Mouse (Mus musculus): ENCODE measurements around the gene Abr. TPM values are rescaled to one million over a fixed set of nuclear protein-coding genes. Genes with fewer than 3 reads are reported as not detected.

Abr gene
- polyA plus RNA-seq, 1 experiment from 2014 or later: 98.3 TPM

- Histone ChIP-seq H3K4me1 (replicated peaks) (peaks cover 41% of the 10 kb centered on the region), H3K36me3 (no peaks in the 10 kb centered on the region), H3K9me3 (no peaks in the 10 kb centered on the region), H3K4me3 (no peak overlapping the region), H3K4me2 (no peak overlapping the region), H3K9ac (no peak overlapping the region), H3K27me3 (peaks cover 26% of the 10 kb centered on the region), H3K27ac (no peak overlapping the region)
- ATAC-seq (ENCODE audit: low FRiP score): no peak
- WGBS: 92% methylated on average over 6 of the region's 6 CpGs
These were observed 4.0 kb downstream of the Abr start for GRCm38 (mm10) chr11:76618134-76618533.

- Histone ChIP-seq H3K9me3 (no peaks in the 10 kb centered on the region), H3K27ac (no peak overlapping the region), H3K4me1 (replicated peaks) (peaks cover 18% of the 10 kb centered on the region), H3K27me3 (no peaks in the 10 kb centered on the region), H3K4me2 (no peak overlapping the region), H3K9ac (no peak overlapping the region), H3K36me3 (no peaks in the 10 kb centered on the region), H3K4me3 (no peak overlapping the region)
- WGBS: 46% methylated on average over 2 of the region's 2 CpGs
- ATAC-seq (ENCODE audit: low FRiP score): no peak
These were observed 7.9 kb downstream of the Abr start for GRCm38 (mm10) chr11:76614246-76614645.

- no peaks in the 10 kb centered on the region for H3K27me3 ChIP-seq
- no peaks in the 10 kb centered on the region for H3K36me3 ChIP-seq
- ATAC-seq (ENCODE audit: low FRiP score): peak; percentile 57; the same call in 1 of the 2 replicates
- peak overlapping the region; percentile 48 for H3K4me3 ChIP-seq
- peak overlapping the region; percentile 86 for H3K27ac ChIP-seq
- under 1% methylated on average over 19 of the region's 19 CpGs for WGBS
- H3K9me3 ChIP-seq: no peaks in the 10 kb centered on the region
- peak overlapping the region; percentile 75 for H3K4me2 ChIP-seq
- peak overlapping the region; percentile 75 for H3K9ac ChIP-seq
- peaks cover 18% of the 10 kb centered on the region for H3K4me1 ChIP-seq (replicated peaks)
These were observed 9.4 kb downstream of the Abr start for GRCm38 (mm10) chr11:76612638-76613104.

GRCm38 (mm10) chr11:76610948-76611347 lies 11.2 kb downstream of the Abr start:
- Histone ChIP-seq H3K4me2 (no peak overlapping the region), H3K27ac (no peak overlapping the region), H3K27me3 (no peaks in the 10 kb centered on the region), H3K9ac (no peak overlapping the region), H3K4me3 (no peak overlapping the region), H3K9me3 (no peaks in the 10 kb centered on the region), H3K4me1 (replicated peaks) (peaks cover 25% of the 10 kb centered on the region), H3K36me3 (no peaks in the 10 kb centered on the region)
- no peak for ATAC-seq (ENCODE audit: low FRiP score)

- H3K36me3 ChIP-seq: no peaks in the 10 kb centered on the region
- no peaks in the 10 kb centered on the region for H3K9me3 ChIP-seq
- no peak overlapping the region; the same call in 1 of the 2 replicates for H3K9ac ChIP-seq
- peaks cover 6% of the 10 kb centered on the region for H3K4me1 ChIP-seq (replicated peaks)
- peak overlapping the region; percentile 61 for H3K27ac ChIP-seq
- no peak overlapping the region for H3K4me2 ChIP-seq
- 44% methylated on average over 9 of the region's 9 CpGs for WGBS
- H3K4me3 ChIP-seq: no peak overlapping the region
- ATAC-seq (ENCODE audit: low FRiP score): no peak
- H3K27me3 ChIP-seq: no peaks in the 10 kb centered on the region
These were observed 15.6 kb downstream of the Abr start for GRCm38 (mm10) chr11:76606521-76606920.

GRCm38 (mm10) chr11:76599219-76599618 lies 22.9 kb downstream of the Abr start:
- WGBS: 23% methylated on average over 2 of the region's 2 CpGs
- no peak overlapping the region for H3K4me2 ChIP-seq
- ATAC-seq (ENCODE audit: low FRiP score): no peak

GRCm38 (mm10) chr11:76598757-76599156 lies 23.4 kb downstream of the Abr start:
- no peak overlapping the region for H3K4me2 ChIP-seq
- WGBS: 66% methylated on average over 5 of the region's 5 CpGs
- ATAC-seq (ENCODE audit: low FRiP score): no peak
- no peaks in the 10 kb centered on the region for H3K36me3 ChIP-seq
- no peaks in the 10 kb centered on the region for H3K9me3 ChIP-seq
- H3K27ac ChIP-seq: no peak overlapping the region
- no peak overlapping the region for H3K9ac ChIP-seq
- peaks cover 5% of the 10 kb centered on the region for H3K4me1 ChIP-seq (replicated peaks)
- no peaks in the 10 kb centered on the region for H3K27me3 ChIP-seq
- H3K4me3 ChIP-seq: no peak overlapping the region

More at GRCm38 (mm10) chr11:76599219-76599618, 22.9 kb downstream of the Abr start:
- H3K4me1 ChIP-seq (replicated peaks): 0 out of 2 replicates have a peak, but pooled peaks cover under 1% of the 10 kb centered on the region
- H3K4me3 ChIP-seq: no peak overlapping the region
- no peaks in the 10 kb centered on the region for H3K27me3 ChIP-seq
- H3K27ac ChIP-seq: no peak overlapping the region
- no peaks in the 10 kb centered on the region for H3K9me3 ChIP-seq
- no peak overlapping the region for H3K9ac ChIP-seq
- no peaks in the 10 kb centered on the region for H3K36me3 ChIP-seq

- no peak for ATAC-seq (ENCODE audit: low FRiP score)
- Histone ChIP-seq H3K4me3 (no peak overlapping the region), H3K9me3 (no peaks in the 10 kb centered on the region), H3K27ac (no peak overlapping the region), H3K27me3 (no peaks in the 10 kb centered on the region), H3K4me2 (no peak overlapping the region), H3K36me3 (no peaks in the 10 kb centered on the region), H3K9ac (no peak overlapping the region), H3K4me1 (replicated peaks) (peaks cover 10% of the 10 kb centered on the region)
- WGBS: 64% methylated on average over 4 of the region's 4 CpGs
These were observed 28.3 kb downstream of the Abr start for GRCm38 (mm10) chr11:76593620-76594326.

GRCm38 (mm10) chr11:76589746-76590145 lies 32.4 kb downstream of the Abr start:
- ATAC-seq (ENCODE audit: low FRiP score): no peak
- H3K36me3 ChIP-seq: no peaks in the 10 kb centered on the region

GRCm38 (mm10) chr11:76588632-76589485 lies 33.3 kb downstream of the Abr start:
- Histone ChIP-seq H3K9me3 (no peaks in the 10 kb centered on the region), H3K4me1 (replicated peaks) (peaks cover 6% of the 10 kb centered on the region), H3K27me3 (no peaks in the 10 kb centered on the region), H3K27ac (no peak overlapping the region), H3K36me3 (no peaks in the 10 kb centered on the region), H3K4me2 (no peak overlapping the region), H3K9ac (no peak overlapping the region), H3K4me3 (no peak overlapping the region)
- WGBS: 60% methylated on average over 10 of the region's 10 CpGs
- ATAC-seq (ENCODE audit: low FRiP score): no peak

More at GRCm38 (mm10) chr11:76589746-76590145, 32.4 kb downstream of the Abr start:
- peaks cover 10% of the 10 kb centered on the region for H3K4me1 ChIP-seq (replicated peaks)
- no peak overlapping the region for H3K9ac ChIP-seq
- H3K27ac ChIP-seq: no peak overlapping the region
- H3K9me3 ChIP-seq: no peaks in the 10 kb centered on the region
- H3K4me2 ChIP-seq: no peak overlapping the region
- no peak overlapping the region for H3K4me3 ChIP-seq
- no peaks in the 10 kb centered on the region for H3K27me3 ChIP-seq
- WGBS: 94% methylated on average over 5 of the region's 5 CpGs

GRCm38 (mm10) chr11:76588032-76588431 lies 34.1 kb downstream of the Abr start:
- Histone ChIP-seq H3K36me3 (no peaks in the 10 kb centered on the region), H3K4me3 (no peak overlapping the region), H3K27ac (no peak overlapping the region), H3K4me2 (no peak overlapping the region), H3K4me1 (replicated peaks) (no peaks in the 10 kb centered on the region), H3K9ac (no peak overlapping the region), H3K9me3 (no peaks in the 10 kb centered on the region), H3K27me3 (no peaks in the 10 kb centered on the region)
- WGBS: 88% methylated on average over 2 of the region's 2 CpGs
- ATAC-seq (ENCODE audit: low FRiP score): no peak

- Histone ChIP-seq H3K27me3 (no peaks in the 10 kb centered on the region), H3K9me3 (no peaks in the 10 kb centered on the region), H3K4me2 (no peak overlapping the region), H3K4me1 (replicated peaks) (no peaks in the 10 kb centered on the region), H3K4me3 (no peak overlapping the region), H3K27ac (no peak overlapping the region), H3K9ac (no peak overlapping the region), H3K36me3 (no peaks in the 10 kb centered on the region)
- 88% methylated on average over 1 of the region's 1 CpGs for WGBS
- ATAC-seq (ENCODE audit: low FRiP score): no peak
These were observed 34.8 kb downstream of the Abr start for GRCm38 (mm10) chr11:76587333-76587732.

Measured in hindbrain, embryonic 13.5 days (tissue).